Comparison of ENCODE assay signal across 10 mouse cellular contexts in the genomic region with DNA sequence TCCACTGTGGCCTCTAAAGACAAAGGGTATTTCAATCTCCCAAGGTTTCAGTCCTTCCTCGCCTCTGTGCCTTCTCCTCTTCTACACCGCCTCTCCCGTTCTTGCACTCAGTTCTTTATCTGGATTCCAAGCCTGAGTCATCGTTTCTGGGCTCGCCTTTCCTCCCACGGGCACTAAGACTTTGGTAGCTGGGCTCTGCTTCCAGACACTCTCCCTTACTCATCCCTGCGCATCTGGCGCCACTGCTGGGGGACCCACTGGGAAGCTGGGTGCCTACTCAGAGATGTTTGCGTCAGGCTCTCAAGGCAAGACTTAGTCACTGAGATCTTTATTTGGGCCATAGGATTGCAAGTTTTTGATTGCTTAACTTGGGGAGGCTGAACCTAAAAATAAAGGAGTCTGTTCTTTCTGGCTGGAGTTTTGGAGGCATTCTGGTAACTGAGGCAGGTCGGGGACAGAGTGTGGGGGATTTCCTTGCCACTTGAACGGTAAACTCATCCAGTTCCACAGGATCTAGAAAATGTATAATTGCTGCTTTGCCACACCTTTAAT.
A peak's percentile ranks its signal among the peaks of the same experiment; 100 is the strongest.
DNase-seq lines count a peak whose midpoint lies in the region; ATAC-seq and TF ChIP-seq lines count a peak whose summit lies in the region.
"Had no signal": no experiment of that assay in that cellular context is flagged by ENCODE, and none has a peak within 500 bp of the region (broad histone marks: within the 10 kb centered on the region; RNA-seq: fewer than 3 reads in every experiment).

No protein-coding gene starts in this region.

- DNase-seq in hindbrain, embryonic 14.5 days (ENCODE audit: low spot score) = no peak
- DNase-seq in adrenal gland, postnatal 10 days = peak; percentile 64
- peak; percentile 83 for DNase-seq in gastrocnemius, postnatal 25 days
- no peak for DNase-seq in kidney, postnatal 14 days
- no peak for DNase-seq in thymus, postnatal 36 days
- DNase-seq: thymus, postnatal 14 days had no signal

- no peak overlapping the region for H3ac ChIP-seq in myocyte (ENCODE audit: control insufficient read depth, insufficient read length)

- TF ChIP-seq POLR2A in myocyte (IDR thresholded peaks at IDR 0.05; ENCODE audit: insufficient read length, low read depth) = no peak

- no peak for ATAC-seq in hindbrain, embryonic 15.5 days (ENCODE audit: low FRiP score, low read depth)
- ATAC-seq in hindbrain, embryonic 14.5 days (ENCODE audit: low FRiP score) = no peak
- ATAC-seq in midbrain, embryonic 15.5 days (replicated peaks) = no peak

- H3K4me3 ChIP-seq in hindbrain, embryonic 15.5 days = no peak overlapping the region
- H3K4me3 ChIP-seq in hindbrain, embryonic 14.5 days (replicated peaks; ENCODE audit: low read length) = no peak overlapping the region
- H3K4me3 ChIP-seq in myocyte = no peak overlapping the region
- H3K4me3 ChIP-seq in midbrain, embryonic 15.5 days = no peak overlapping the region
- H3K4me3 ChIP-seq: heart, embryonic 13.5 days had no signal

- H3K27me3 ChIP-seq in hindbrain, embryonic 15.5 days = no peaks in the 10 kb centered on the region
- H3K27me3 ChIP-seq in hindbrain, embryonic 14.5 days (ENCODE audit: control insufficient read depth, insufficient read depth, low read length) = no peaks in the 10 kb centered on the region
- H3K27me3 ChIP-seq in myocyte (ENCODE audit: control insufficient read depth, insufficient read depth, insufficient read length) = no peaks in the 10 kb centered on the region
- H3K27me3 ChIP-seq in midbrain, embryonic 15.5 days (replicated peaks) = no peaks in the 10 kb centered on the region
- H3K27me3 ChIP-seq: heart, embryonic 13.5 days had no signal

- WGBS in hindbrain, embryonic 15.5 days = 89% methylated on average over 11 of the region's 11 CpGs
- WGBS in hindbrain, embryonic 14.5 days = 87% methylated on average over 11 of the region's 11 CpGs
- 92% methylated on average over 11 of the region's 11 CpGs for WGBS in midbrain, embryonic 15.5 days

- peak overlapping the region; percentile 48 for H3K27ac ChIP-seq in hindbrain, embryonic 15.5 days (replicated peaks)
- H3K27ac ChIP-seq in hindbrain, embryonic 14.5 days = no peak overlapping the region
- no peak overlapping the region for H3K27ac ChIP-seq in midbrain, embryonic 15.5 days
- H3K27ac ChIP-seq: heart, embryonic 13.5 days had no signal

- no peaks in the 10 kb centered on the region for H3K36me3 ChIP-seq in hindbrain, embryonic 15.5 days
- no peaks in the 10 kb centered on the region for H3K36me3 ChIP-seq in hindbrain, embryonic 14.5 days (replicated peaks; ENCODE audit: control insufficient read depth, insufficient read depth)
- no peaks in the 10 kb centered on the region for H3K36me3 ChIP-seq in myocyte (ENCODE audit: control insufficient read depth, insufficient read depth)
- H3K36me3 ChIP-seq in midbrain, embryonic 15.5 days (replicated peaks) = no peaks in the 10 kb centered on the region
- H3K36me3 ChIP-seq: heart, embryonic 13.5 days had no signal

- no peaks in the 10 kb centered on the region for H3K9me3 ChIP-seq in hindbrain, embryonic 15.5 days
- H3K9me3 ChIP-seq in hindbrain, embryonic 14.5 days (ENCODE audit: control insufficient read depth, low read length) = no peaks in the 10 kb centered on the region
- H3K9me3 ChIP-seq in midbrain, embryonic 15.5 days = no peaks in the 10 kb centered on the region
- H3K9me3 ChIP-seq: heart, embryonic 13.5 days had no signal

- H3K4me2 ChIP-seq in hindbrain, embryonic 15.5 days = no peak overlapping the region
- no peak overlapping the region for H3K4me2 ChIP-seq in hindbrain, embryonic 14.5 days (replicated peaks)
- peak overlapping the region; percentile 80 for H3K4me2 ChIP-seq in myocyte (ENCODE audit: low read depth)
- no peak overlapping the region for H3K4me2 ChIP-seq in midbrain, embryonic 15.5 days
- H3K4me2 ChIP-seq: heart, embryonic 13.5 days had no signal

- H3K79me2 ChIP-seq in myocyte (ENCODE audit: control insufficient read depth, insufficient read depth) = no peaks in the 10 kb centered on the region

- H3K9ac ChIP-seq in hindbrain, embryonic 15.5 days = no peak overlapping the region
- no peak overlapping the region for H3K9ac ChIP-seq in hindbrain, embryonic 14.5 days
- H3K9ac ChIP-seq in midbrain, embryonic 15.5 days = no peak overlapping the region
- H3K9ac ChIP-seq: heart, embryonic 13.5 days had no signal

- peaks cover 21% of the 10 kb centered on the region for H3K4me1 ChIP-seq in hindbrain, embryonic 15.5 days (replicated peaks)
- peaks cover 10% of the 10 kb centered on the region; the same call in 1 of the 2 replicates for H3K4me1 ChIP-seq in hindbrain, embryonic 14.5 days (replicated peaks; ENCODE audit: control insufficient read depth, insufficient read depth, low read length)
- 0 out of 2 replicates have a peak, but pooled peaks cover 8% of the 10 kb centered on the region for H3K4me1 ChIP-seq in midbrain, embryonic 15.5 days

TF ChIP-seq in myocyte, 11 proteins besides CTCF, POLR2A, EP300 and RAD21:
- TF ChIP-seq POLR2AphosphoS2 (IDR thresholded peaks at IDR 0.05; ENCODE audit: insufficient read length, low read depth) (no peak), SRF (IDR thresholded peaks at IDR 0.05; ENCODE audit: control insufficient read depth, insufficient read length, low read depth) (no peak), MYOD1 (IDR thresholded peaks at IDR 0.05; ENCODE audit: control insufficient read depth in 1 of 3, insufficient read length in 2 of 3, low read depth in 2 of 3) (peak in 1 of 3 experiments; percentile 16), REST (IDR thresholded peaks at IDR 0.05; ENCODE audit: insufficient read depth, insufficient read length) (no peak), TCF3 (IDR thresholded peaks at IDR 0.05; ENCODE audit: insufficient read length, low read depth) (no peak), TCF12 (IDR thresholded peaks at IDR 0.05; ENCODE audit: insufficient read depth, poor library complexity, severe bottlenecking) (no peak), E2F4 (IDR thresholded peaks at IDR 0.05; ENCODE audit: insufficient read depth) (no peak), MYOG (IDR thresholded peaks at IDR 0.05; ENCODE audit: control insufficient read depth in 1 of 3, insufficient read depth in 1 of 3, insufficient read length in 2 of 3, low read depth in 2 of 3) (no peak), MAX (IDR thresholded peaks at IDR 0.05; ENCODE audit: low read depth) (no peak), CEBPB (IDR thresholded peaks at IDR 0.05; ENCODE audit: insufficient read depth, poor library complexity, severe bottlenecking) (peak; percentile 91), USF1 (IDR thresholded peaks at IDR 0.05; ENCODE audit: low read depth) (no peak)

Comparison
In these comparisons a context has a peak if more than half of its experiments do, and no peak if none do; other contexts are left out.
1. DNase-seq: peak in adrenal gland, postnatal 10 days (single experiment) and gastrocnemius, postnatal 25 days (single experiment); none in hindbrain, embryonic 14.5 days (single experiment), kidney, postnatal 14 days (single experiment) and thymus, postnatal 36 days (0 of 2).